Mouse (Mus musculus) gastrocnemius, postnatal 25 days (tissue): ENCODE results near the gene Elmo3. TPM values are rescaled to one million over a fixed set of nuclear protein-coding genes. Genes with fewer than 3 reads are reported as not detected.

Experiments
- DNase-seq: peaks from one replicate; pipeline ENCODE4 v3.0.0; 2022
- total RNA-seq, 2 experiments: library from RNA; stranded (reverse); gene quantifications; 1 replicate in 1 of 2; 2 replicates in 1 of 2; pipeline ENCODE4 v1.2.3; 2021

The Elmo3 gene
- total RNA-seq, 2 experiments from 2014 or later: 0.49 to 0.99 TPM

GRCm38 (mm10) chr8:105298351-105299252 is 6.8 kb upstream of the Elmo3 start:
- DNase-seq: no peak

- DNase-seq: no peak
These were observed 5.4 kb upstream of the Elmo3 start for GRCm38 (mm10) chr8:105299962-105300361.

- no peak for DNase-seq
These were observed 2.0 kb upstream of the Elmo3 start for GRCm38 (mm10) chr8:105303396-105303795.

- DNase-seq: no peak
These were observed 1.5 kb upstream of the Elmo3 start for GRCm38 (mm10) chr8:105303874-105304273.

GRCm38 (mm10) chr8:105304325-105305210 is 833 bp upstream of the Elmo3 start:
- DNase-seq: peak; percentile 46

GRCm38 (mm10) chr8:105306146-105306691 is 818 bp downstream of the Elmo3 start:
- DNase-seq: no peak

GRCm38 (mm10) chr8:105307670-105308069 is 2.3 kb downstream of the Elmo3 start:
- no peak for DNase-seq

GRCm38 (mm10) chr8:105308428-105308827 is 3.0 kb downstream of the Elmo3 start:
- no peak for DNase-seq

- no peak for DNase-seq
These were observed 3.9 kb downstream of the Elmo3 start for GRCm38 (mm10) chr8:105309142-105309847.

GRCm38 (mm10) chr8:105310118-105310517 is 4.7 kb downstream of the Elmo3 start:
- DNase-seq: no peak

GRCm38 (mm10) chr8:105311718-105312117 is 6.3 kb downstream of the Elmo3 start:
- DNase-seq: no peak

GRCm38 (mm10) chr8:105312891-105313481 is 7.6 kb downstream of the Elmo3 start:
- no peak for DNase-seq

GRCm38 (mm10) chr8:105313622-105314402 is 8.4 kb downstream of the Elmo3 start:
- no peak for DNase-seq

GRCm38 (mm10) chr8:105315073-105315769 is 9.8 kb downstream of the Elmo3 start:
- DNase-seq: no peak

- DNase-seq: peak; percentile 52
These were observed 12.5 kb downstream of the Elmo3 start for GRCm38 (mm10) chr8:105317941-105318340.

GRCm38 (mm10) chr8:105318662-105319190 is 13.3 kb downstream of the Elmo3 start:
- DNase-seq: no peak

GRCm38 (mm10) chr8:105323183-105323582 is 17.8 kb downstream of the Elmo3 start:
- DNase-seq: no peak

GRCm38 (mm10) chr8:105325641-105326093 is 20.3 kb downstream of the Elmo3 start:
- peak; percentile 44 for DNase-seq

- DNase-seq: peak; percentile 94
These were observed 20.8 kb downstream of the Elmo3 start, which contains the start of the genes Lrrc29 and Tmem208 for GRCm38 (mm10) chr8:105326141-105326672. Gene Lrrc29, minus strand, starts transcription at chr8:105326278. Gene Tmem208, plus strand, starts transcription at chr8:105326354.
